Mouse (Mus musculus) thymus, adult 2 months (tissue): ENCODE data around the gene Coq10a. TPM values are rescaled to one million over a fixed set of nuclear protein-coding genes. Genes with fewer than 3 reads are reported as not detected.

ENCODE experiments used
- DNase-seq: peaks from one replicate; pipeline ENCODE4 v3.0.0; 2021
- H3K27ac ChIP-seq: fragments of 200-500 bp; 2 replicates; pipeline ENCODE4 v1.5.1; 2012; ENCODE audit warnings: low read length, control low read depth; ENCODE audit not compliant: control insufficient read depth, insufficient read depth
- H3K27me3 ChIP-seq: fragments of 200-500 bp; 2 replicates; pipeline ENCODE4 v1.6.1; 2012; ENCODE audit warnings: mild to moderate bottlenecking, low read length, moderate library complexity, mixed read lengths; ENCODE audit not compliant: control insufficient read depth, insufficient read depth
- H3K36me3 ChIP-seq: fragments of 200-500 bp; 2 replicates; pipeline ENCODE4 v1.6.1; 2012; ENCODE audit warnings: mild to moderate bottlenecking, low read length, moderate library complexity; ENCODE audit not compliant: control insufficient read depth, insufficient read depth
- H3K4me1 ChIP-seq: fragments of 200-500 bp; replicated peaks from 2 replicates; pipeline ENCODE4 v1.6.1; 2012; ENCODE audit warnings: low read length; ENCODE audit not compliant: control insufficient read depth, insufficient read depth
- H3K4me3 ChIP-seq: fragments of 200-500 bp; 2 replicates; pipeline ENCODE4 v1.5.1; 2012; ENCODE audit warnings: mild to moderate bottlenecking, low read length, control low read depth, moderate library complexity; ENCODE audit not compliant: control insufficient read depth, insufficient read depth
- CTCF ChIP-seq: fragments of 200-500 bp; IDR thresholded peaks from 2 replicates; pipeline ENCODE4 v1.5.1; 2012; ENCODE audit warnings: mild to moderate bottlenecking, control low read depth, low read length, moderate library complexity, borderline replicate concordance; ENCODE audit not compliant: control insufficient read depth, poor library complexity, insufficient read depth; ENCODE audit errors: extremely low read depth
- POLR2A ChIP-seq: fragments of 200-500 bp; IDR thresholded peaks from 2 replicates; pipeline ENCODE4 v1.6.1; 2012; ENCODE audit warnings: mild to moderate bottlenecking, low read length, control low read depth, moderate library complexity; ENCODE audit not compliant: control insufficient read depth, poor library complexity, insufficient read depth; ENCODE audit errors: extremely low read depth
- WGBS: fragments of 180-500 bp; shearing (Covaris S2); methylation state at CpG from one replicate; pipeline ENCODE4 v1.1.7; 2018; 5-methylcytosine and 5-hydroxymethylcytosine counted together
- polyA plus RNA-seq: library from polyadenylated mRNA; depleted of rRNA; stranded (reverse); fragments of >200 nt; gene quantifications from 2 replicates; pipeline ENCODE4 v1.2.3, GENCODE M21; 2012

Gene Coq10a
- polyA plus RNA-seq, 1 experiment, result 71.7 TPM

- H3K4me1 ChIP-seq, result peaks cover 16% of the 10 kb centered on the region
- peak; percentile 79 for TF ChIP-seq CTCF
- TF ChIP-seq POLR2A, result peak; percentile 57; the same call in 1 of the 2 replicates
- H3K4me3 ChIP-seq, result peak within 1 kb of the TSS; percentile 54
- H3K36me3 ChIP-seq, result peaks cover 3% of the 10 kb centered on the region
- H3K27me3 ChIP-seq, result no peaks in the 10 kb centered on the region
- DNase-seq, result peak; percentile 85
- 0 out of 2 replicates have a peak within 1 kb of the TSS, but pooled peaks have one; percentile 3 for H3K27ac ChIP-seq
- WGBS, result under 1% methylated on average over 65 of the region's 73 CpGs
Measured at GRCm38 (mm10) chr10:128376455-128377211, 7.8 kb upstream of the Coq10a start, which contains the start of gene Ankrd52. Ankrd52 (plus strand) TSS chr10:128377115.

- H3K27ac ChIP-seq, result no peak overlapping the region
- no peaks in the 10 kb centered on the region for H3K27me3 ChIP-seq
- no peak for TF ChIP-seq POLR2A
- no peak for TF ChIP-seq CTCF
- WGBS, result 71% methylated on average over 4 of the region's 4 CpGs
- H3K4me3 ChIP-seq, result no peak overlapping the region
- H3K36me3 ChIP-seq, result no peaks in the 10 kb centered on the region
- H3K4me1 ChIP-seq, result peaks cover 16% of the 10 kb centered on the region
- DNase-seq, result no peak
Measured at GRCm38 (mm10) chr10:128376099-128376454, 7.3 kb upstream of the Coq10a start.

GRCm38 (mm10) chr10:128374393-128374792, 5.6 kb upstream of the Coq10a start:
- H3K4me3 ChIP-seq, result no peak overlapping the region
- DNase-seq, result no peak
- 97% methylated on average over 6 of the region's 6 CpGs for WGBS
- no peaks in the 10 kb centered on the region for H3K27me3 ChIP-seq
- H3K4me1 ChIP-seq, result peaks cover 17% of the 10 kb centered on the region
- H3K36me3 ChIP-seq, result no peaks in the 10 kb centered on the region
- no peak overlapping the region for H3K27ac ChIP-seq
- TF ChIP-seq CTCF (no peak), POLR2A (no peak)

- no peak for TF ChIP-seq POLR2A
- no peak for TF ChIP-seq CTCF
- DNase-seq, result no peak
- Histone ChIP-seq H3K36me3 (no peaks in the 10 kb centered on the region), H3K27me3 (no peaks in the 10 kb centered on the region), H3K4me3 (no peak overlapping the region), H3K27ac (no peak overlapping the region), H3K4me1 (peaks cover 17% of the 10 kb centered on the region)
- 83% methylated on average over 6 of the region's 6 CpGs for WGBS
Measured at GRCm38 (mm10) chr10:128372989-128373748, 4.4 kb upstream of the Coq10a start.

DNA sequence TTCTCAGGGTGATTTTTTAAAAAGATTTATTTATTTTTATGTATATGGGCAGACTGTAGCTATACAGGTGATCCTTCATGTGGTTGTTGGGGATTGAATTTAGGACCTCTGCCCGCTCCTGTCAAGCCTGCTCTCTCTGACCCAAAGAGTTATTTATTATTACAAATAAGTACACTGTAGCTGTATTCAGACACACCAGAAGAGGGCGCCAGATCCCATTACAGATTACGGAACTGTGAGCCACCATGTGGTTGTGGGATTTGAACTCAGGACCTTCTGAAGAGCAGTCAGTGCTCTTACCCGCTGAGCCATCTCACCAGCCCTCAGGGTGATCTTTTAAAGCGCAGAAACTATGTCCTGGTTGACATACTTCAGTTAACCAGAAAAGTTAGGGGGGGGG, 3.3 kb upstream of the Coq10a start:
- Histone ChIP-seq H3K27me3 (no peaks in the 10 kb centered on the region), H3K36me3 (no peaks in the 10 kb centered on the region), H3K4me1 (peaks cover 15% of the 10 kb centered on the region), H3K27ac (no peak overlapping the region), H3K4me3 (no peak overlapping the region)
- DNase-seq, result no peak
- TF ChIP-seq CTCF (peak; percentile 19; the same call in 1 of the 2 replicates), POLR2A (no peak)
- 89% methylated on average over 5 of the region's 5 CpGs for whole genome bisulfite sequencing

DNA sequence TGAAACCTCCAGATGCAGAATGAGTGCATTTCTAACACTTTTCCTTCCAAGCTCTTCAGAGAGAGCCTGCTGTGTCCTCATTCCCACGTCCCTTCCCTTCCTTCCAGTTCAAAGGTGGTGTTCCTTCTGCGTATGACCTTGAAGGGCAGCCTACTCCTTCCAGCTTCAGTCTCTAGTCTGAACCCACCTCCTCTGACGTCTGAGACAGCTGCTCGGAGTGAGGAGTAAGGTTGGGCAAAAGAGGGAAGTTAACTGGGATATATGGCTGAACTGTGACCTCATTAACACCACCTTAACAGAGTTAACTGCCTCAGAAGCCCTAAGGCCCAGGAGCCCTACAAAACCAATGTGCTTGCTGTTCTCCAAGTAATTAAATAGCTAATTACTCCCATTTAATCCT, 1.8 kb upstream of the Coq10a start:
- Histone ChIP-seq H3K4me3 (no peak overlapping the region), H3K36me3 (no peaks in the 10 kb centered on the region), H3K4me1 (peaks cover 11% of the 10 kb centered on the region), H3K27me3 (no peaks in the 10 kb centered on the region), H3K27ac (no peak overlapping the region)
- 87% methylated on average over 4 of the region's 4 CpGs for WGBS
- TF ChIP-seq CTCF (no peak), POLR2A (no peak)
- DNase-seq, result no peak
